Mouse (Mus musculus): ENCODE data around the gene Pepd.

DNA sequence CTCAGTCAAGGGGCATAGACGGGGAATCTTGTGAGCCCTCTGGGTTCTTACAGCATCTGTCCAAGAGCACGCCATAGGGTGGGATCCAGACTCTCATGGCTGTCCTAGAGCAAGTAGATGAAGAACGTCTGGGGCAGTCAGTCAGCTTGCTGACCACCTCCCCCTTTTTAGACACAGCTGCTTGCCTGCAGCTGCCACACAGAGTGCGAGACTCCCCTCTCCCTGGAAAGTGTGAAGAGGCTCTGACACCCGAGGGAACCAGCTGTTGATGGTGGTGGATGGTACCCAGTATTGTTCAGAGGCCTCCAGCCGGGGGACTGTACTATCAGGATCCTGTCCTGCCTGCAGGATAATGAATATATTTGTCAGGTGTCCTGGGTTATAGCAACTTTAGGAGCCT, 75.1 kb downstream of the Pepd start:
- TF ChIP-seq ZNF384 (IDR thresholded peaks at IDR 0.05; ENCODE audit: low read depth, low read length): no peak
- TF ChIP-seq CHD2 (IDR thresholded peaks at IDR 0.05; ENCODE audit: low read depth, low read length): no peak
- no peak for TF ChIP-seq ZC3H11A (IDR thresholded peaks at IDR 0.05; ENCODE audit: borderline replicate concordance, low read depth, low read length)
- TF ChIP-seq HCFC1 (IDR thresholded peaks at IDR 0.05; ENCODE audit: borderline replicate concordance, insufficient read depth, low read length): no peak
- TF ChIP-seq MAFK (IDR thresholded peaks at IDR 0.05; ENCODE audit: insufficient read depth, low read depth, low read length): no peak

All from ES-E14 (cell line).